Mouse (Mus musculus): Measurements from ENCODE around the gene Fcer1g. TPM values are rescaled to one million over a fixed set of nuclear protein-coding genes. Genes with fewer than 3 reads are reported as not detected.

Fcer1g gene
- total RNA-seq, 2 experiments from 2014 or later = 8.7 to 10.1 TPM

GRCm38 (mm10) chr1:171216241-171216955, 17.8 kb downstream of the Fcer1g start:
- DNase-seq = no peak

GRCm38 (mm10) chr1:171213801-171214496, 20.2 kb downstream of the Fcer1g start, which contains the start of gene Nr1i3:
TSS of gene Nr1i3 (plus strand) at chr1:171213970.
- no peak for DNase-seq

GRCm38 (mm10) chr1:171212854-171213253, 21.3 kb downstream of the Fcer1g start:
- DNase-seq = no peak

- DNase-seq = no peak
Observed at GRCm38 (mm10) chr1:171209409-171209808, 24.8 kb downstream of the Fcer1g start.

GRCm38 (mm10) chr1:171205704-171206493, 28.3 kb downstream of the Fcer1g start:
- DNase-seq = no peak

- DNase-seq = no peak
Observed at GRCm38 (mm10) chr1:171204249-171204644, 29.9 kb downstream of the Fcer1g start.

GRCm38 (mm10) chr1:171203471-171204248, 30.5 kb downstream of the Fcer1g start:
- no peak for DNase-seq

GRCm38 (mm10) chr1:171200769-171201168, 33.4 kb downstream of the Fcer1g start:
- DNase-seq = no peak

- no peak for DNase-seq
Observed at GRCm38 (mm10) chr1:171199532-171199931, 34.6 kb downstream of the Fcer1g start.

GRCm38 (mm10) chr1:171195887-171196397, 38.2 kb downstream of the Fcer1g start, which contains the start of gene Pcp4l1:
TSS of gene Pcp4l1 (minus strand) at chr1:171196268.
- DNase-seq = peak; percentile 84

GRCm38 (mm10) chr1:171195046-171195822, 38.9 kb downstream of the Fcer1g start:
- no peak for DNase-seq

- no peak for DNase-seq
Observed at GRCm38 (mm10) chr1:171193911-171194830, 40.0 kb downstream of the Fcer1g start.

- DNase-seq = peak; percentile 25
Observed at GRCm38 (mm10) chr1:171193093-171193840, 40.9 kb downstream of the Fcer1g start.

GRCm38 (mm10) chr1:171192283-171192682, 41.9 kb downstream of the Fcer1g start:
- no peak for DNase-seq

GRCm38 (mm10) chr1:171190832-171191231, 43.3 kb downstream of the Fcer1g start:
- DNase-seq = no peak

- DNase-seq = peak; percentile 58
Observed at GRCm38 (mm10) chr1:171189476-171190114, 44.6 kb downstream of the Fcer1g start.

- peak; percentile 51 for DNase-seq
Observed at GRCm38 (mm10) chr1:171189046-171189445, 45.1 kb downstream of the Fcer1g start.

GRCm38 (mm10) chr1:171187851-171188700, 46.1 kb downstream of the Fcer1g start:
- no peak for DNase-seq
